Mouse (Mus musculus): ENCODE data around the gene Lrp11. TPM values are rescaled to one million over a fixed set of nuclear protein-coding genes. Genes with fewer than 3 reads are reported as not detected.

Lrp11 gene
- 29.1 and 64.6 TPM in 2 replicates for polyA plus RNA-seq (2012; rRNA removed)

GRCm38 (mm10) chr10:7589592-7590233 is at the start of gene Lrp11:
Gene Lrp11, plus strand, starts transcription at chr10:7589800.

DNA sequence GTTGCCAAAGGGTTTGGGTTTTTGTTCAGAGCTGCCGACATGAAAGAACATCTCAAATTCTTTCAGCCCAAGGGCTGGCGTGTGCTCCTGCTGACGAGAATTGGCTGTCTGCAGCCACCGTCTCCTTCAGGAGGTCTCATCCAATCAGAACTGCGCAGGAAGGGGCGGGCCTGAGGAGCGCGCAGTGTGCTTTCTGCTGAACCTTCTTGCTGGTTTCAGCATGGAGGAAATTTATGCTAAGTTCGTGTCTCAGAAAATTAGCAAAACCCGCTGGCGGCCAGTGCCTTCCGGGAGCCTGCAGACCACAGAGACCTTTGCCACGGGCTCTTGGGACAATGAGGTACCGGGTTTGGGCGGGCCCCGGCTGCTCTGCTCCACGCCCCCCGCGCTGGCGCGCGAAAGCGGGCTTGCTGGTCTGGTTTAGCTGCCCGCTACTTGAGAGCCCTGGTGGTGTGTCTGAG is 77.8 kb downstream of the Lrp11 start, which contains the start of gene Nup43:
Gene Nup43, plus strand, starts transcription at position 162 of the 461 bp plus-strand sequence.

Other genes starting within 250 kb of the Lrp11 start
- 1.1 and 1.7 TPM in 2 replicates for gene Ulbp1, start 116.2 kb upstream of the Lrp11 start, polyA plus RNA-seq (2012; rRNA removed)
- gene Nup43, start 77.7 kb downstream of the Lrp11 start, polyA plus RNA-seq (2012; rRNA removed) = 7.0 and 7.3 TPM in 2 replicates
- 16.9 and 21.0 TPM in 2 replicates for gene Pcmt1, start 91.3 kb downstream of the Lrp11 start, polyA plus RNA-seq (2012; rRNA removed)
- gene Lats1, start 91.4 kb downstream of the Lrp11 start, polyA plus RNA-seq (2012; rRNA removed) = 10.4 and 14.0 TPM in 2 replicates
- gene Katna1, start 136.2 kb downstream of the Lrp11 start, polyA plus RNA-seq (2012; rRNA removed) = 1.5 and 2.2 TPM in 2 replicates
- 15.2 and 21.6 TPM in 2 replicates for gene Ginm1, start 203.0 kb downstream of the Lrp11 start, polyA plus RNA-seq (2012; rRNA removed)
- 4.4 and 4.5 TPM in 2 replicates for gene Ppil4, start 203.1 kb downstream of the Lrp11 start, polyA plus RNA-seq (2012; rRNA removed)
- 0.52 and 0.66 TPM in 2 replicates for gene Zc3h12d, start 242.7 kb downstream of the Lrp11 start, polyA plus RNA-seq (2012; rRNA removed)

All from ovary, adult 2 months (tissue).